Mouse (Mus musculus) neural tube, embryonic 14.5 days (tissue): ENCODE results near the gene Sorbs1. TPM values are rescaled to one million over a fixed set of nuclear protein-coding genes. Genes with fewer than 3 reads are reported as not detected.
A peak's percentile ranks its signal among the peaks of the same experiment; 100 is the strongest.

Experiments
- ATAC-seq: fragments of 200-750 bp; cut with Nextera tagmentation; 2 replicates; pipeline ENCODE4 v1.8.0; 2017; ENCODE audit warnings: low read depth, mild to moderate bottlenecking, moderate TSS enrichment, moderate library complexity
- H3K27ac ChIP-seq: fragments of 300-500 bp; sonication (generic); 2 replicates; pipeline ENCODE4 v1.5.1; 2014; ENCODE audit warnings: low read depth, mild to moderate bottlenecking, control low read depth, low read length, moderate library complexity, mixed read lengths
- H3K27me3 ChIP-seq: fragments of 300-500 bp; sonication (generic); 2 replicates; pipeline ENCODE4 v1.6.1; 2014; ENCODE audit warnings: low read length; ENCODE audit not compliant: control insufficient read depth, insufficient read depth
- H3K36me3 ChIP-seq: fragments of 300-500 bp; sonication (generic); 2 replicates; pipeline ENCODE4 v1.6.1; 2014; ENCODE audit warnings: low read length, mixed read lengths; ENCODE audit not compliant: control insufficient read depth, insufficient read depth
- H3K4me1 ChIP-seq: fragments of 300-500 bp; sonication (generic); 2 replicates; pipeline ENCODE4 v1.6.1; 2014; ENCODE audit warnings: low read length; ENCODE audit not compliant: control insufficient read depth, insufficient read depth
- H3K4me2 ChIP-seq: fragments of 300-500 bp; sonication (generic); 2 replicates; pipeline ENCODE4 v1.6.1; 2014; ENCODE audit warnings: mild to moderate bottlenecking, low read depth, low read length, control low read depth
- H3K4me3 ChIP-seq: fragments of 300-500 bp; sonication (generic); 2 replicates; pipeline ENCODE4 v1.5.1; 2014; ENCODE audit warnings: low read depth, low read length, control low read depth, mixed read lengths
- H3K9ac ChIP-seq: fragments of 300-500 bp; sonication (generic); replicated peaks from 2 replicates; pipeline ENCODE4 v1.6.1; 2014; ENCODE audit warnings: low read depth, mild to moderate bottlenecking, control low read depth, low read length, mixed read lengths
- H3K9me3 ChIP-seq: fragments of 300-500 bp; sonication (generic); 2 replicates; pipeline ENCODE4 v1.6.1; 2016; ENCODE audit warnings: low read length; ENCODE audit not compliant: control insufficient read depth
- WGBS: fragments of 180-500 bp; shearing (Covaris S2); extraction: QIAGEN DNeasy Blood & Tissue Kit; methylation state at CpG from one replicate; pipeline ENCODE4 v1.1.7; 2014; 5-methylcytosine and 5-hydroxymethylcytosine counted together
- polyA plus RNA-seq: library from polyadenylated mRNA; unstranded; fragments of >200 nt; fragmentation: Nextera tagmentation; extraction: Ambion mirVana; gene quantifications from 2 replicates; pipeline ENCODE4 v1.2.1, GENCODE M21; 2014

The Sorbs1 gene
- polyA plus RNA-seq, 1 experiment from 2014 or later: 117 TPM

GRCm38 (mm10) chr19:40356536-40357522 is 156.8 kb downstream of the Sorbs1 start:
- Histone ChIP-seq H3K9ac (no peak overlapping the region), H3K4me3 (no peak overlapping the region), H3K27ac (no peak overlapping the region), H3K4me2 (no peak overlapping the region), H3K27me3 (no peaks in the 10 kb centered on the region), H3K36me3 (no peaks in the 10 kb centered on the region), H3K4me1 (no peaks in the 10 kb centered on the region), H3K9me3 (no peaks in the 10 kb centered on the region)
- 91% methylated on average over 15 of the region's 15 CpGs for WGBS
- no peak for ATAC-seq

- H3K4me2 ChIP-seq: no peak overlapping the region
- H3K36me3 ChIP-seq: no peaks in the 10 kb centered on the region
- no peaks in the 10 kb centered on the region for H3K9me3 ChIP-seq
- no peak for ATAC-seq
- WGBS: 91% methylated on average over 3 of the region's 3 CpGs
- H3K27me3 ChIP-seq: no peaks in the 10 kb centered on the region
- H3K9ac ChIP-seq: no peak overlapping the region
- H3K27ac ChIP-seq: no peak overlapping the region
- no peak overlapping the region for H3K4me3 ChIP-seq
- peaks cover 2% of the 10 kb centered on the region; the same call in 1 of the 2 replicates for H3K4me1 ChIP-seq
These were observed 158.5 kb downstream of the Sorbs1 start for GRCm38 (mm10) chr19:40355075-40355474.

- no peak for ATAC-seq
- Histone ChIP-seq H3K27me3 (no peaks in the 10 kb centered on the region), H3K36me3 (no peaks in the 10 kb centered on the region; the same call in 1 of the 2 replicates), H3K4me2 (no peak overlapping the region), H3K9me3 (no peaks in the 10 kb centered on the region), H3K4me3 (no peak overlapping the region), H3K4me1 (peaks cover 5% of the 10 kb centered on the region; the same call in 1 of the 2 replicates), H3K9ac (no peak overlapping the region), H3K27ac (no peak overlapping the region)
- WGBS: 89% methylated on average over 14 of the region's 14 CpGs
These were observed 161.6 kb downstream of the Sorbs1 start for GRCm38 (mm10) chr19:40352006-40352405.

DNA sequence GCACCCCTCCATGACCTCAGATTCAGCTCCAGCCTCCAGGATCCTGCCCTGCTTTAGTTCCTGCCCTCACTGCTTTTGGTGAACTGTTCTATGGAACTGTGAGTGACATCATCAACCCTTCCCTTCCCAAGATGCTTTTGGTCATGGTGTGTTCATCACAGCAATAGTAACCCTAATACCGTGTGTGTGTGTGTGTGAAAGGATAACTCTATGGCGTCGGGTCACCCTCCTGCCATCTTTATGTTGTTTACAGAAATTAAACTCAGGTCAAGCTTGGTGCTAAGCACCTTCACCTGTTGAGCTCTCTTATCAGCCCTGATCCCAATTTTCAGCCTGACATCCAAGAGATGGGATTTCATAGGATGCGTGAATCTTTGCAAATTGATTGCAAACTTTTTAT is 162.7 kb downstream of the Sorbs1 start:
- 89% methylated on average over 4 of the region's 4 CpGs for WGBS
- Histone ChIP-seq H3K4me1 (peaks cover 5% of the 10 kb centered on the region; the same call in 1 of the 2 replicates), H3K4me3 (no peak overlapping the region), H3K9ac (no peak overlapping the region), H3K9me3 (no peaks in the 10 kb centered on the region), H3K4me2 (no peak overlapping the region), H3K36me3 (no peaks in the 10 kb centered on the region; the same call in 1 of the 2 replicates), H3K27ac (no peak overlapping the region), H3K27me3 (no peaks in the 10 kb centered on the region)
- ATAC-seq: no peak

- H3K4me2 ChIP-seq: no peak overlapping the region
These were observed 163.6 kb downstream of the Sorbs1 start for GRCm38 (mm10) chr19:40349713-40350671.

DNA sequence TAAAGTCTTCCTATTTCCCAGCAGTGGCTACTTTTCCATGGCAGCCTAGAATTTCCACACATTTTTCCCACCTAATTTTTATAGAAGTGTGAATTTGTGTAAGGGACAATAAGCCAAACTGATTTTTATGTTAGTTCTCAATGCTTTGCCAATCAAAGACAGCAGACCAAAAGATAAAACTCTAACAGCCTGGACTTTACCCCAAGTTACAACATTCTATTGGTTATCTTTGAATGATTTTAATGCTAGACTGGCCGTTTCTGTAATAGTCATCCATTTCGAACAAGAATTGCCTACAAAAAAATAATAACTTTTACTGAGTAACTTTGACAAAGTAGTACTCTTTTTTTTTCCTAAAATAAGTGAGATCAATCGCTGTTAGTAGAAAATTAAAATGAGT is 164.3 kb downstream of the Sorbs1 start:
- peaks cover 5% of the 10 kb centered on the region; the same call in 1 of the 2 replicates for H3K4me1 ChIP-seq
- H3K36me3 ChIP-seq: no peaks in the 10 kb centered on the region; the same call in 1 of the 2 replicates
- H3K4me2 ChIP-seq: no peak overlapping the region
- H3K9me3 ChIP-seq: no peaks in the 10 kb centered on the region
- H3K27ac ChIP-seq: no peak overlapping the region
- H3K27me3 ChIP-seq: no peaks in the 10 kb centered on the region
- ATAC-seq: no peak
- no peak overlapping the region for H3K9ac ChIP-seq
- H3K4me3 ChIP-seq: no peak overlapping the region
- 60% methylated on average over 3 of the region's 3 CpGs for WGBS

More at GRCm38 (mm10) chr19:40349713-40350671, 163.6 kb downstream of the Sorbs1 start:
- Histone ChIP-seq H3K36me3 (no peaks in the 10 kb centered on the region; the same call in 1 of the 2 replicates), H3K9me3 (no peaks in the 10 kb centered on the region), H3K9ac (no peak overlapping the region), H3K27ac (no peak overlapping the region), H3K27me3 (no peaks in the 10 kb centered on the region), H3K4me3 (no peak overlapping the region), H3K4me1 (peaks cover 5% of the 10 kb centered on the region; the same call in 1 of the 2 replicates)
- ATAC-seq: peak; percentile 57; the same call in 1 of the 2 replicates
- 23% methylated on average over 16 of the region's 16 CpGs for WGBS

DNA sequence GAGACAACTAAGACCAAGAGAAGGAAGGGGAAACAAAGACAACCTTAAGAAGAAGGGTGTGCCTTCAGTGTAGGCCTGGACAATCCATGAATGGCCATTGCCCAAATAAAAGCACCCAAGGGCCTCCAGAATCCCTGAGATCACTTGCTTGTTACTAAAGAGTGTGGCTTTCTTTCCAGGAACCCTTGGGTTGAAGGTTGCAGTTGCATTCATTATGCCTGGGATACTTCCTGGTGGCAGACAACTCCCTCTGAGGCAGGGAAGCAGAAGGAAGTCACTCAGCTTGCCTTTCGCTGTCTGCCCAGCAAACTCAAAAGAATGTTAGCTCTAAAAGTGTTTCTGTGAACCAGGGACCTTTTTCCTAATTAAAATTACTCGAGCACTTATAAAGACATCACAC is 164.9 kb downstream of the Sorbs1 start:
- WGBS: 49% methylated on average over 2 of the region's 2 CpGs
- Histone ChIP-seq H3K4me1 (peaks cover 5% of the 10 kb centered on the region; the same call in 1 of the 2 replicates), H3K9ac (no peak overlapping the region), H3K36me3 (no peaks in the 10 kb centered on the region; the same call in 1 of the 2 replicates), H3K27ac (peak overlapping the region; percentile 30; the same call in 1 of the 2 replicates), H3K4me3 (no peak overlapping the region), H3K9me3 (no peaks in the 10 kb centered on the region), H3K27me3 (no peaks in the 10 kb centered on the region), H3K4me2 (no peak overlapping the region)
- ATAC-seq: no peak

- 42% methylated on average over 7 of the region's 7 CpGs for WGBS
- no peak overlapping the region for H3K4me3 ChIP-seq
- no peaks in the 10 kb centered on the region; the same call in 1 of the 2 replicates for H3K36me3 ChIP-seq
- no peaks in the 10 kb centered on the region for H3K27me3 ChIP-seq
- peak overlapping the region; percentile 30; the same call in 1 of the 2 replicates for H3K27ac ChIP-seq
- peak; percentile 62; the same call in 1 of the 2 replicates for ATAC-seq
- H3K9ac ChIP-seq: no peak overlapping the region
- no peak overlapping the region for H3K4me2 ChIP-seq
- H3K4me1 ChIP-seq: peaks cover 5% of the 10 kb centered on the region; the same call in 1 of the 2 replicates
- H3K9me3 ChIP-seq: no peaks in the 10 kb centered on the region
These were observed 165.4 kb downstream of the Sorbs1 start for GRCm38 (mm10) chr19:40348175-40348574.
